15 mouse cellular contexts compared by ENCODE assay signal in genomic region chr3:149295257-149295831, GRCm38 (mm10).
DNase-seq lines count a peak whose midpoint lies in the region; ATAC-seq lines count a peak whose summit lies in the region.
"Had no signal": no experiment of that assay in that cellular context is flagged by ENCODE, and none has a peak within 500 bp of the region (broad histone marks: within the 10 kb centered on the region; RNA-seq: fewer than 3 reads in every experiment).

No protein-coding gene starts in this region.

- 59% methylated on average over 10 of the region's 10 CpGs for WGBS in embryonic facial prominence, embryonic 11.5 days
- 60% methylated on average over 10 of the region's 10 CpGs for WGBS in embryonic facial prominence, embryonic 10.5 days
- 11% methylated on average over 10 of the region's 10 CpGs for WGBS in forebrain, embryonic 13.5 days
- WGBS in midbrain, embryonic 12.5 days: 22% methylated on average over 10 of the region's 10 CpGs

- no peaks in the 10 kb centered on the region; the same call in 1 of the 2 replicates for H3K4me1 ChIP-seq in embryonic facial prominence, embryonic 11.5 days (ENCODE audit: control insufficient read depth, insufficient read depth, low read length)
- H3K4me1 ChIP-seq in embryonic facial prominence, embryonic 10.5 days: peaks cover 33% of the 10 kb centered on the region
- H3K4me1 ChIP-seq in forebrain, embryonic 13.5 days: peaks cover 45% of the 10 kb centered on the region
- H3K4me1 ChIP-seq in midbrain, embryonic 12.5 days: peaks cover 56% of the 10 kb centered on the region
- H3K4me1 ChIP-seq: heart, embryonic 13.5 days had no signal

- H3K4me2 ChIP-seq in embryonic facial prominence, embryonic 11.5 days (ENCODE audit: low read depth, low read length): no peak overlapping the region
- peak overlapping the region; percentile 22 for H3K4me2 ChIP-seq in forebrain, embryonic 13.5 days
- no peak overlapping the region for H3K4me2 ChIP-seq in midbrain, embryonic 12.5 days (replicated peaks)
- H3K4me2 ChIP-seq: heart, embryonic 13.5 days had no signal

- intact Hi-C loops in heart, postnatal 25 days (cut with DNase I): no loop called here

- no peak for DNase-seq in embryonic facial prominence, embryonic 11.5 days (ENCODE audit: low spot score)
- no peak for DNase-seq in embryonic facial prominence, embryonic 10.5 days (ENCODE audit: low spot score)
- peak; percentile 73 for DNase-seq in Muller cell, postnatal 12 days (ENCODE audit: inconsistent ontology term)
- DNase-seq in right cerebral cortex, adult 18-20 months: no peak
- no peak for DNase-seq in adrenal gland, postnatal 36 days
- DNase-seq in heart, postnatal 25 days (ENCODE audit: low spot score): no peak
- DNase-seq: adrenal gland, postnatal 10 days; cerebellum, adult 2 months; heart, postnatal 4 days; thymus, adult 18-20 months had no signal

- H3K27me3 ChIP-seq in embryonic facial prominence, embryonic 11.5 days (ENCODE audit: control insufficient read depth, insufficient read depth, low read length): no peaks in the 10 kb centered on the region
- peaks cover 12% of the 10 kb centered on the region for H3K27me3 ChIP-seq in embryonic facial prominence, embryonic 10.5 days (replicated peaks; ENCODE audit: low read depth, poor library complexity, severe bottlenecking)
- no peaks in the 10 kb centered on the region for H3K27me3 ChIP-seq in forebrain, embryonic 13.5 days
- H3K27me3 ChIP-seq in midbrain, embryonic 12.5 days: no peaks in the 10 kb centered on the region; the same call in 1 of the 2 replicates
- H3K27me3 ChIP-seq: CH12.LX; heart, embryonic 13.5 days had no signal

- H3K9ac ChIP-seq in embryonic facial prominence, embryonic 11.5 days (replicated peaks; ENCODE audit: low read length): no peak overlapping the region
- H3K9ac ChIP-seq in forebrain, embryonic 13.5 days: no peak overlapping the region
- H3K9ac ChIP-seq in midbrain, embryonic 12.5 days (replicated peaks): no peak overlapping the region
- H3K9ac ChIP-seq: heart, embryonic 13.5 days had no signal

- H3K9me3 ChIP-seq in embryonic facial prominence, embryonic 11.5 days (replicated peaks; ENCODE audit: control insufficient read depth, low read length): no peaks in the 10 kb centered on the region
- H3K9me3 ChIP-seq in embryonic facial prominence, embryonic 10.5 days: no peaks in the 10 kb centered on the region
- H3K9me3 ChIP-seq in forebrain, embryonic 13.5 days (replicated peaks): no peaks in the 10 kb centered on the region
- no peaks in the 10 kb centered on the region for H3K9me3 ChIP-seq in midbrain, embryonic 12.5 days
- H3K9me3 ChIP-seq: heart, embryonic 13.5 days had no signal

- no peaks in the 10 kb centered on the region for H3K36me3 ChIP-seq in embryonic facial prominence, embryonic 11.5 days (replicated peaks; ENCODE audit: control insufficient read depth, insufficient read depth, low read depth, low read length)
- H3K36me3 ChIP-seq in embryonic facial prominence, embryonic 10.5 days (replicated peaks): no peaks in the 10 kb centered on the region
- H3K36me3 ChIP-seq in forebrain, embryonic 13.5 days (ENCODE audit: poor library complexity, severe bottlenecking): no peaks in the 10 kb centered on the region
- no peaks in the 10 kb centered on the region for H3K36me3 ChIP-seq in midbrain, embryonic 12.5 days
- H3K36me3 ChIP-seq: heart, embryonic 13.5 days had no signal

- ATAC-seq in embryonic facial prominence, embryonic 11.5 days (replicated peaks; ENCODE audit: insufficient number of reproducible peaks, low FRiP score, low TSS enrichment, low read depth): peak; percentile 78
- ATAC-seq in forebrain, embryonic 13.5 days: peak; percentile 70
- ATAC-seq in midbrain, embryonic 12.5 days (ENCODE audit: low FRiP score, low read depth): peak; percentile 65
- ATAC-seq: intestine, embryonic 16.5 days had no signal

- no peak overlapping the region for H3K4me3 ChIP-seq in embryonic facial prominence, embryonic 11.5 days (ENCODE audit: low read depth, low read length)
- no peak overlapping the region for H3K4me3 ChIP-seq in embryonic facial prominence, embryonic 10.5 days
- no peak overlapping the region for H3K4me3 ChIP-seq in forebrain, embryonic 13.5 days
- no peak overlapping the region for H3K4me3 ChIP-seq in midbrain, embryonic 12.5 days
- H3K4me3 ChIP-seq: heart, embryonic 13.5 days had no signal

- no peak overlapping the region for H3K27ac ChIP-seq in embryonic facial prominence, embryonic 11.5 days (replicated peaks; ENCODE audit: low read depth, low read length)
- H3K27ac ChIP-seq in embryonic facial prominence, embryonic 10.5 days (replicated peaks): no peak overlapping the region
- peak overlapping the region; percentile 54 for H3K27ac ChIP-seq in forebrain, embryonic 13.5 days
- peak overlapping the region; percentile 72 for H3K27ac ChIP-seq in midbrain, embryonic 12.5 days (replicated peaks)
- H3K27ac ChIP-seq: heart, embryonic 13.5 days had no signal

Comparison
In these comparisons a context has a peak if more than half of its experiments do, and no peak if none do; other contexts are left out.
1. H3K27ac ChIP-seq: peak in forebrain, embryonic 13.5 days (single experiment) and midbrain, embryonic 12.5 days (single experiment); none in embryonic facial prominence, embryonic 11.5 days (single experiment) and embryonic facial prominence, embryonic 10.5 days (single experiment).
2. Peak in every context shown above with its lines, with median percentiles within 50 percentile points of each other: ATAC-seq.